Mouse (Mus musculus) cerebellum, adult 9-11 months (tissue): ENCODE measurements around the gene 1700047I17Rik2.
"Not testable (repeated sequence)": the region's sequence is repeated elsewhere in the genome, so short reads cannot be mapped to it uniquely, and the experiment has no call there.

ENCODE experiments used
- DNase-seq: peaks from one replicate; pipeline ENCODE4 v3.0.0; 2022

Gene 1700047I17Rik2

DNA sequence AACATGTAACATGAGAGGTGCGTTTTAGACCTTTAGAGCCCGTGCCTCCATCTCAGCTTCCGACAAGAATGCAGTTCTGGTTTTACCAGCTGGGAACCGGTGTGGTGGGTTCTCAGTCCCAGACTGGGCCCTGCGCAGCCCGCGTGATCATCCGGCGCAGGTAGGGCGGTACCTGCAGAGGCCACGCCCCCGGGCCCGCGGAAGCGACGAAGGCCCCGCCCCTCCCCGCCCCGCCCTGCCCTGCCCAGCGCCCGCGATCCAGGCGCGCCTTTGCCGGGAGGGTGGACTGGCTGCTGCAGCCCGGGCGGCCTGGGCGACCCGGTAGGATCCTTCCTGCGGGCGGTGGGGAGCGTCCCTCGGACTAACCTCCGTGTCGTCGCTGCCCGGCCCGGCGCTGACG lies at the start of gene 1700047I17Rik2:
1700047I17Rik2 (plus strand) TSS at position 287 of the 400 bp plus-strand sequence.
- DNase-seq = not testable (repeated sequence)

DNA sequence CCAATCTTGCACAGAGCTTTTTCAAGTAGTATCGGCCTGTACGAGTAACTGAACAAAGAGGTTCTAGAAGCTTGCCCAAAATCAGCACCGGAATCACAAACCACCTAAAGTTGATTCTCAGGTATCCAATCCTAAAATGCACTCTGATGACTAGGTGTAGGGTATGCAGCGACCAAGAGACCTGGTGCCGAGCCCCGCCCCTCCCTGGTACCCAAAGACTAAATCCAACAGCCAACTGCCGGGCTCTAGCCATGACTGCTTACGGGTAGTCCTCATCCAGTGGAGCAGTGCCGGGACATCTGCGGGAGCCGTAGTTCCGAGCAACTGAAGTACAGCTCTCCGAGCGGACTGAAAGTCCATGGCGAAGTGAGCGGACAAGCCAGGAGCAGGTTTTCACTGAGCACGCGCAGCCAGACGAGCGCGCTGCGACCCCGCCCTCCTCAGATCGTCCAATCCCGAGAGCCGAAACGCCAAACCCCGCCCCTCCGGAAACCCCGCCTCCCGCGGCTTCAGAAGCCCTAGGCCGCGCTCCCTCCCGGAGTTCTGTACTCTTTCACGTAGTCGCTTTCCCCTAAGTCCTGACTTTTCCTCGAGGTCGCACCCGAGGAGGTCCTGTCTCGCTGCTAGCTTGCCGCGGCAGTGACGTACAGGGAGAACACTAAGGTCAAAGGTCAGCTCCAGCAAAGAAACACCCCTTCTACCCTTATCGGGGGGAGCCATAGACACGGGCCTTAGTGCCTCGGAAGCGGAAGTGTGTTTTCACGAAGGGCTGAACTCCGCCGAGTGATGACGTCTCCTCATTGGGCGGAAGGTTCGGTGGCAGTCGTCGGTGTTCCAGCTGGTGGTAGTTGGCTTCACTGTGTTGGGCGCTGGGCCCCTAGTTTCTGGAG lies 44.6 kb upstream of the 1700047I17Rik2 start, which contains the start of gene Srp54b:
Srp54b (plus strand) TSS at position 546 of the 890 bp plus-strand sequence.
- DNase-seq = not testable (repeated sequence)

DNA sequence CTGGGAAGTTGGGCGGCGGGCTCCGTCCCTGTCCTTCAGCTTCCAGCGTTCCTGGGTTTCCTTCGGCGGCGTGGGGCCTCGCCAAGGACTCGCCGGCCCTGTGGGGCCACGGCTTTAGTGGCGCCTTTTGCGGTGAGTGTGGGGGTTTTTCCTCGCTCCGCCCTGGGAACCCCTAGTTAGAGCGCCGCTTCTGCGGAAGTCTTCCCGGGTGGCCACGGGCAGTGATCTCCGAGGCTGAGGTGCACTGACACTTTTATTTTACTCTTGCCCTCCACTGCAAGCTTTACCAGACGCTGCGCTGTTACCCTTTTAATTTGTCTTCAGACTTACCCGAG lies 44.0 kb upstream of the 1700047I17Rik2 start:
- not testable (repeated sequence) for DNase-seq

DNA sequence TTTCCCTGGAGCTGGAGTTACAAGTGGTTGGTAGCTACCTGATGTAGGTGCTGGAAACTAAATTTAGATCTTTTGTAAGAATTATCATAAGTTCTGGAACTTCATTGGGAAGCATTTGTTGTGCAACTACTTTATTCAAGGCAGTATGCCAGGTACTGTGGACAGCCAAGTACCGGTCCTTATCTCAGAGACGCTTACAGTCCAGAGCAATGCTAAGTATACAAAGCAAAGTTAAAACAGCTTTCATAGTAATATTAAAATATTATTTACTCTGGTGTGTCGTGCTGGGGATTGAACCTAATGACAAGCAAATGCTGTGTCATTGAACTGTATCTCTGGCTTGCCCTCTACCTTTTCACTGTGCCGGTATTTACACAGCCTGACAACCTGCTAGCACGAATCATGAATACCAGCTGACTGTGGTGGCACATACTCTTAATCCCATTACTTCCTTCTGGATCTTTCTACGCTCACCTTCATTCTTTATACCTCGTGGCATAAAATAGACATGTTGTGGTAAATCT lies 32.3 kb upstream of the 1700047I17Rik2 start:
- DNase-seq = not testable (repeated sequence)

DNA sequence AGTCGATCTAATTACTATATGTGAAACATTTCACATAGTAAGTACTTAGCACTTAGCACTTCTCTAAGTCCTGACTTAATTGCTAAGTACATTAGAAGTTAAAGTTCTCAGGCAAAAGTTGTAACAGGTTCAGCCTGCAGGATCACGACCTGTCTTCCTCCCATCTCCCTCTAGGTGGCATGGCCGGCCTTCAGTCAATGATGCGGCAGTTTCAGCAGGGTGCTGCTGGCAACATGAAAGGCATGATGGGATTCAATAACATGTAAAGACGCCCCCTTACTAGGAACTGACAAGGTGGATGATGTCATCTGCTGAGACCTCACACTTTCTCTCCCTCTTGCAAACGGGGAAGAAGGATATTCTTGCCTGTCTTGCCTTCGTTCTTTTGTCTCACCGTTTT lies 11.7 kb upstream of the 1700047I17Rik2 start:
- DNase-seq = not testable (repeated sequence)

DNA sequence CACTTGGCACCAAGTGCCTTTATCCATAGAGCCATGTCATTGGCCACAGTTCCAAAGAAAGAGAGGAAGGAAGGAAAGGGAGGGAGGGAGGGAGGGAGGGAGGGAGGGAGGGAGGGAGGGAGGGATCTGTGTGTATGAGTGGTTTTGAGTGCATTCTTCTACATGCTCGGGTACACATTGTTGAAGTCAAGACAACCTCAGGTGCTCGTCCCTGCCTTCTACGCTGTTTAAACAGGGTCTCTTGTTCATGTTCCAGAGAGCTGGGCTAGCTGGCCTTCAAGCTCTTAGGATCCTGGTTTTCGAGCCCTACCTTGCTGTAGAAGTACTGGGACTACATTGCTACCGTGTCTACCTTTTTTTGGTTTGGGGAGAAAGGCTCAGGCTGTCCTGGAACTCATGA lies 10.3 kb upstream of the 1700047I17Rik2 start:
- not testable (repeated sequence) for DNase-seq

DNA sequence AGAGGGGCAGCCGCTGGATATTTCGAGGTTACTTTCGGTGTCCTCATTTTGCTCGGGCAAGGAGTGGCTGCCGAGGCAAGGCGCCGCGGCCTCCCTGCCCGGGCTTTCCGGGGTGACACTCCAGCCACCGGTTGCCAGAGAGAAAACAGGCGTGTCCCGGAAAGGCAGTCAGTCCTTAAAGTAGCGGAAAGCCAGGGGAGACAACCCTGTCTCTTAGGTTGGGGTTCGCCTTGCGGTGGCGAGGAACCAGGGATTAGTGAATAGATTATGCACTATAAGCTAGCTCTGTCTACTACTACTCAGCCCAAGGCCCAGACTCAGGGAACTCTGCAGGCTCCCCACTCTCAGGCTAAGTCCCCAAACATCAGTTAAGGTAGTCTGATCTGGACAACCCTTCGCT lies 407 bp downstream of the 1700047I17Rik2 start:
- not testable (repeated sequence) for DNase-seq

DNA sequence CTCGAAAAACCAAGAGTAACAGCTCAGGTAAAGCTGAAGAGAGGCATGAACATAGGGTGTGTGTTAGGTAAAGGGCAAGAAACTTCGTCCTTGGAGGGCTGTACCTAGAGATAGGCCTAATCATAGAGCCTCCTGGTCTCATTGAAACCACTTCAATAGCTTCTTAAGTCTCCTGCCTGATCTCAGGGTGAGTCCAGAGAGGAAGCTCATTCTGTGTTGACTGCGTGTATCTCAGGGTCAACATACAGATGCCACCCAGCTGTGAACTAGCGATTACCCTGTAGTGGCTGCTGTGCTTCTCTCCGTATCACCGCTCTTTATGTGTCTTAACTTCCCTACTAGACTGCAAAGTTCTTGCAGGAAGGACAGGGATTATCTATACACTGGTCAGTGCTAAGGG lies 13.6 kb downstream of the 1700047I17Rik2 start:
- DNase-seq = not testable (repeated sequence)

DNA sequence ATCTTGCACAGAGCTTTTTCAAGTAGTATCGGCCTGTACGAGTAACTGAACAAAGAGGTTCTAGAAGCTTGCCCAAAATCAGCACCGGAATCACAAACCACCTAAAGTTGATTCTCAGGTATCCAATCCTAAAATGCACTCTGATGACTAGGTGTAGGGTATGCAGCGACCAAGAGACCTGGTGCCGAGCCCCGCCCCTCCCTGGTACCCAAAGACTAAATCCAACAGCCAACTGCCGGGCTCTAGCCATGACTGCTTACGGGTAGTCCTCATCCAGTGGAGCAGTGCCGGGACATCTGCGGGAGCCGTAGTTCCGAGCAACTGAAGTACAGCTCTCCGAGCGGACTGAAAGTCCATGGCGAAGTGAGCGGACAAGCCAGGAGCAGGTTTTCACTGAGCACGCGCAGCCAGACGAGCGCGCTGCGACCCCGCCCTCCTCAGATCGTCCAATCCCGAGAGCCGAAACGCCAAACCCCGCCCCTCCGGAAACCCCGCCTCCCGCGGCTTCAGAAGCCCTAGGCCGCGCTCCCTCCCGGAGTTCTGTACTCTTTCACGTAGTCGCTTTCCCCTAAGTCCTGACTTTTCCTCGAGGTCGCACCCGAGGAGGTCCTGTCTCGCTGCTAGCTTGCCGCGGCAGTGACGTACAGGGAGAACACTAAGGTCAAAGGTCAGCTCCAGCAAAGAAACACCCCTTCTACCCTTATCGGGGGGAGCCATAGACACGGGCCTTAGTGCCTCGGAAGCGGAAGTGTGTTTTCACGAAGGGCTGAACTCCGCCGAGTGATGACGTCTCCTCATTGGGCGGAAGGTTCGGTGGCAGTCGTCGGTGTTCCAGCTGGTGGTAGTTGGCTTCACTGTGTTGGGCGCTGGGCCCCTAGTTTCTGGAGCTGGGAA lies 30.5 kb downstream of the 1700047I17Rik2 start, which contains the start of gene Srp54c:
Srp54c (plus strand) TSS at position 543 of the 894 bp plus-strand sequence.
- DNase-seq = not testable (repeated sequence)

DNA sequence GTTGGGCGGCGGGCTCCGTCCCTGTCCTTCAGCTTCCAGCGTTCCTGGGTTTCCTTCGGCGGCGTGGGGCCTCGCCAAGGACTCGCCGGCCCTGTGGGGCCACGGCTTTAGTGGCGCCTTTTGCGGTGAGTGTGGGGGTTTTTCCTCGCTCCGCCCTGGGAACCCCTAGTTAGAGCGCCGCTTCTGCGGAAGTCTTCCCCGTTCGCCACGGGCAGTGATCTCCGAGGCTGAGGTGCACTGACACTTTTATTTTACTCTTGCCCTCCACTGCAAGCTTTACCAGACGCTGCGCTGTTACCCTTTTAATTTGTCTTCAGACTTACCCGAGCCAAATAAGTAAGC lies 31.1 kb downstream of the 1700047I17Rik2 start:
- peak; percentile 5 for DNase-seq

DNA sequence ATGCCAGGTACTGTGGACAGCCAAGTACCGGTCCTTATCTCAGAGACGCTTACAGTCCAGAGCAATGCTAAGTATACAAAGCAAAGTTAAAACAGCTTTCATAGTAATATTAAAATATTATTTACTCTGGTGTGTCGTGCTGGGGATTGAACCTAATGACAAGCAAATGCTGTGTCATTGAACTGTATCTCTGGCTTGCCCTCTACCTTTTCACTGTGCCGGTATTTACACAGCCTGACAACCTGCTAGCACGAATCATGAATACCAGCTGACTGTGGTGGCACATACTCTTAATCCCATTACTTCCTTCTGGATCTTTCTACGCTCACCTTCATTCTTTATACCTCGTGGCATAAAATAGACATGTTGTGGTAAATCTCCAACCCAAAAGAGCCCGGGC lies 42.9 kb downstream of the 1700047I17Rik2 start:
- not testable (repeated sequence) for DNase-seq

DNA sequence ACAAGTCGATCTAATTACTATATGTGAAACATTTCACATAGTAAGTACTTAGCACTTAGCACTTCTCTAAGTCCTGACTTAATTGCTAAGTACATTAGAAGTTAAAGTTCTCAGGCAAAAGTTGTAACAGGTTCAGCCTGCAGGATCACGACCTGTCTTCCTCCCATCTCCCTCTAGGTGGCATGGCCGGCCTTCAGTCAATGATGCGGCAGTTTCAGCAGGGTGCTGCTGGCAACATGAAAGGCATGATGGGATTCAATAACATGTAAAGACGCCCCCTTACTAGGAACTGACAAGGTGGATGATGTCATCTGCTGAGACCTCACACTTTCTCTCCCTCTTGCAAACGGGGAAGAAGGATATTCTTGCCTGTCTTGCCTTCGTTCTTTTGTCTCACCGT lies 62.6 kb downstream of the 1700047I17Rik2 start:
- DNase-seq = not testable (repeated sequence)

DNA sequence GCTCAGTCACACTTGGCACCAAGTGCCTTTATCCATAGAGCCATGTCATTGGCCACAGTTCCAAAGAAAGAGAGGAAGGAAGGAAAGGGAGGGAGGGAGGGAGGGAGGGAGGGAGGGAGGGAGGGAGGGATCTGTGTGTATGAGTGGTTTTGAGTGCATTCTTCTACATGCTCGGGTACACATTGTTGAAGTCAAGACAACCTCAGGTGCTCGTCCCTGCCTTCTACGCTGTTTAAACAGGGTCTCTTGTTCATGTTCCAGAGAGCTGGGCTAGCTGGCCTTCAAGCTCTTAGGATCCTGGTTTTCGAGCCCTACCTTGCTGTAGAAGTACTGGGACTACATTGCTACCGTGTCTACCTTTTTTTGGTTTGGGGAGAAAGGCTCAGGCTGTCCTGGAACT lies 64.0 kb downstream of the 1700047I17Rik2 start:
- DNase-seq = not testable (repeated sequence)
